Mouse (Mus musculus) megakaryocyte, embryonic 14.5 days (primary cell): Measurements from ENCODE around the gene Fbxl12. TPM values are rescaled to one million over a fixed set of nuclear protein-coding genes. Genes with fewer than 3 reads are reported as not detected.
"Not testable (repeated sequence)": the region's sequence is repeated elsewhere in the genome, so short reads cannot be mapped to it uniquely, and the experiment has no call there.

ENCODE experiments used
- H3K27me3 ChIP-seq: replicated peaks from 2 replicates; pipeline ENCODE3; 2012; ENCODE audit warnings: inconsistent platforms
- H3K36me3 ChIP-seq: replicated peaks from 2 replicates; pipeline ENCODE3; 2012; ENCODE audit warnings: low read length, inconsistent platforms, mixed read lengths
- H3K4me1 ChIP-seq: 2 replicates; pipeline ENCODE4 v1.6.1; 2012; ENCODE audit warnings: inconsistent platforms
- H3K4me3 ChIP-seq: replicated peaks from 2 replicates; pipeline ENCODE3; 2012; ENCODE audit warnings: moderate library complexity, mild to moderate bottlenecking, inconsistent platforms
- H3K9me3 ChIP-seq: 2 replicates; pipeline ENCODE4 v1.6.1; 2012; ENCODE audit warnings: inconsistent platforms
- FLI1 ChIP-seq: IDR thresholded peaks from 2 replicates; pipeline ENCODE4 v1.6.1; 2012; ENCODE audit warnings: low read length, inconsistent platforms, mixed read lengths
- GATA1 ChIP-seq: IDR thresholded peaks from 3 replicates; pipeline ENCODE4 v1.6.1; 2012; ENCODE audit warnings: mixed read lengths, low read length, inconsistent platforms, borderline replicate concordance
- polyA plus RNA-seq: library from polyadenylated mRNA; stranded (reverse); fragments of >175 nt; gene quantifications from 2 replicates; pipeline ENCODE4 v1.2.3, GENCODE M21; 2012; ENCODE audit warnings: low replicate concordance; ENCODE audit not compliant: insufficient read depth

Gene Fbxl12
- 20.8 and 31.8 TPM in 2 replicates for polyA plus RNA-seq

DNA sequence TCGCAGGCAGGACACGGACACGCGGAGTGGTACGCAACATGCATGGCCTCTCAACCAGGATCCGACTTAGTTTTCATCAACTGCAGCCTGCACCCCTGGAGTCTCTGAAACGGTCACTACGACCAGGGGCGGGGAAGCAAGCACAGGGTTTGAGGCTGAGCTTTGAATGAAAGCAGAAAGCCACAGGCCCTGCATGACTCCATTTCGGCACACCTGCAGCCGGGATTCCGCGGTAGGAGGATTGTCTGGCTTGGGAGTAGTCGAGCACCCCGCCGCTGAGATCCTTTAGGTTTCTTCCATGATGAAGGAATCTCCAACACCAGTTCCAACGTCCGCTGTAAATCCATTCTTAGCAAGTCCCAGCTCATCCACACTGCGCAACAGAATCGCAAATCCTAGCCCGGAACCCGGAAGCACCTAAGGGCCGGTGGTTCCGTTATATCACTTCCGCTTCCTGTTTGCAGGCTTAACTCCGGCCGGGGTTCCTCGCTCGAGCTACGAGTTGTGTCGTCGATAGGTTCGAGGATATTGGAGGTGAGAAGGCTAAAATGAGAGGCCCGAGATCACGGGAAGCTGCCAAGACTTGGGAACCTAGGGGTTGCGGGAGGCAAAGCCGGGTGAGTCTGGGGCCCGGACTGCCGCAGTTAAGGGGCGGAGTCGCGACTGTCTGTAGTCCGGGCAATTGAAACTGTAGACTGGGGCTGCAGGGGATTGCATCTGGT lies at the start of gene Fbxl12:
Gene Fbxl12 (minus strand): TSS at position 408 of the 722 bp plus-strand sequence.
- Histone ChIP-seq H3K27me3 (no peaks in the 10 kb centered on the region), H3K4me1 (peaks cover 35% of the 10 kb centered on the region), H3K36me3 (peaks cover 50% of the 10 kb centered on the region), H3K4me3 (peak within 1 kb of the TSS; percentile 96), H3K9me3 (no peaks in the 10 kb centered on the region)
- TF ChIP-seq FLI1 (no peak), GATA1 (no peak)

DNA sequence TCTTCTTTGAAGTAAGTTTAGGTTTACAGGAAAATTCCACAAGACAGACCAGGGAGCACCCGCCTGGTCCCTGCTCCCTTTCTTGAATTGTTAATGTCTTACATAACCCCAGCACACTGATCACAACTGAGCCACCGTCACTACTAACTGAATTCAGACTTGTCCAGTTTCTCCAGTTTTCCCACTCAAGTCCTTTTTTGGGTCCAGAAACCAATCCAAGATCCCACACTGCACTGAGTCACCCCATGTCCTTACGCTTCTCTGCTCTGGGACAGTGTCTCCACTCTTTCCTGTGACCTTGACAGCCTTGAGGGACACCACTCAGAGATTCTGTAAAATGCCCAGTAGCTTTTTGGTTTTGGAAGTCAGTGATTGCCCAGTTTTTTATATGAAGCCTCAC lies 48.3 kb upstream of the Fbxl12 start:
- H3K4me1 ChIP-seq, result peaks cover 4% of the 10 kb centered on the region; the same call in 1 of the 2 replicates
- TF ChIP-seq FLI1 (no peak), GATA1 (no peak)

DNA sequence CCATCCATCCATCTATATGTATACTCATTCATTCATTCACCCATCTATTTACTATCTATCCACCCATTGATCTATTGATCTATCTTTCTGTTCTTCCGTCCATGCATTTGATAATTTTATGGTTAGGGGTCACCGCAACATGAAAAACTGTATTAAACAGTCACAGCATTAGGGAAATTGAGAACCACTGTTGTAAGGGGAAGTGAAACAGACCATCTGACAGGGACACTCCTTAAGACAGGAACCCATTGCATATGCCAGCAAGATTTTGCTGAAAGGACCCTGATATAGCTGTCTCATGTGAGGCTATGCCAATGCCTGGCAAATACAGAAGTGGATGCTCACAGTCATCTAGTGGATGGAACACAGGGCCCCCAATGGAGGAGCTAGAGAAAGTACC lies 45.9 kb upstream of the Fbxl12 start:
- not testable (repeated sequence) for H3K9me3 ChIP-seq, H3K36me3 ChIP-seq, H3K4me3 ChIP-seq, H3K4me1 ChIP-seq
- peaks cover 44% of the 10 kb centered on the region for H3K27me3 ChIP-seq

More for the DNA sequence above, 48.3 kb upstream of the Fbxl12 start:
- Histone ChIP-seq H3K27me3 (peaks cover 65% of the 10 kb centered on the region), H3K9me3 (peaks cover 30% of the 10 kb centered on the region), H3K4me3 (no peak overlapping the region), H3K36me3 (no peaks in the 10 kb centered on the region)

DNA sequence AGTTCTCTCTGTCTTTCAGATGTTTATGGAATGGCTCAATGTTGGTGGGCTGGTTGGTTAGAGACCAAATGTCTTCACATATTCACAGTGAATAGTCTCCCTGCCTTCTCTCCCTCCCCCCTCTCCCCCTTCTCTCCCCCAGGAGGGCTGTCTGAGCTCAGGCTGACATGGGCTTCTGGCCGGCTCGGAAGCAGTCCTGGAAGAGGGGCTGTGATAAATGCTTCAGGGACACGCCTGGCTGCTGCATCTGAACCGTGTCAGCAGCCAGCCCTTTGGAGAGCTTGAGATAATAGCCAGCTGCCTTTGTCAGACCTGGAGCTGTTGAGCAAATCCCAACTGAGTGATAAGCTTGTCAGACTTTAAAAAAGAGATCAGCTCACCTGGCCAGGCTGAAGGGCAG lies 45.3 kb upstream of the Fbxl12 start:
- TF ChIP-seq FLI1, result no peak
- TF ChIP-seq GATA1, result no peak
- H3K9me3 ChIP-seq, result peaks cover 4% of the 10 kb centered on the region; the same call in 1 of the 2 replicates
- H3K4me3 ChIP-seq, result no peak overlapping the region
- no peaks in the 10 kb centered on the region for H3K36me3 ChIP-seq
- peaks cover 39% of the 10 kb centered on the region for H3K27me3 ChIP-seq
- peaks cover 2% of the 10 kb centered on the region; the same call in 1 of the 2 replicates for H3K4me1 ChIP-seq

DNA sequence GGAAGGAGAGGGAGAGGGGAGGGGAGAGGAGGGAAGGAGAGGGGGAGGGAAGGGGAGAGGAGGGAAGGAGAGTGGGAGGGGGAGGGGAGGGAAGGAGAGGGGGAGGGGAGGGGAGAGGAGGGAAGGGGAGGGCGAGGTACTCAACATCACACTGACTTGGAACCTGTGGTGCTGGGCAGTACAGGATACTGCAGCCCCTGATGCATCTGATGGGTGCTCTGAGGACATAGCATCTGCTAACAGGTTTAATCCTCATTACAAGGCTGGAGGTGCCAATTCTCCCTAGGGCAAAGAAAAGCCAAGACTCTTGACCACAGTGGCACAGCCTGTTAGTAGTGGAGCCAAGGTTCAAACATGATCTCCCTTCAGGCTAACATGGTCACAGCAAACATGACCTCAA lies 44.8 kb upstream of the Fbxl12 start:
- H3K4me1 ChIP-seq, result no peaks in the 10 kb centered on the region

DNA sequence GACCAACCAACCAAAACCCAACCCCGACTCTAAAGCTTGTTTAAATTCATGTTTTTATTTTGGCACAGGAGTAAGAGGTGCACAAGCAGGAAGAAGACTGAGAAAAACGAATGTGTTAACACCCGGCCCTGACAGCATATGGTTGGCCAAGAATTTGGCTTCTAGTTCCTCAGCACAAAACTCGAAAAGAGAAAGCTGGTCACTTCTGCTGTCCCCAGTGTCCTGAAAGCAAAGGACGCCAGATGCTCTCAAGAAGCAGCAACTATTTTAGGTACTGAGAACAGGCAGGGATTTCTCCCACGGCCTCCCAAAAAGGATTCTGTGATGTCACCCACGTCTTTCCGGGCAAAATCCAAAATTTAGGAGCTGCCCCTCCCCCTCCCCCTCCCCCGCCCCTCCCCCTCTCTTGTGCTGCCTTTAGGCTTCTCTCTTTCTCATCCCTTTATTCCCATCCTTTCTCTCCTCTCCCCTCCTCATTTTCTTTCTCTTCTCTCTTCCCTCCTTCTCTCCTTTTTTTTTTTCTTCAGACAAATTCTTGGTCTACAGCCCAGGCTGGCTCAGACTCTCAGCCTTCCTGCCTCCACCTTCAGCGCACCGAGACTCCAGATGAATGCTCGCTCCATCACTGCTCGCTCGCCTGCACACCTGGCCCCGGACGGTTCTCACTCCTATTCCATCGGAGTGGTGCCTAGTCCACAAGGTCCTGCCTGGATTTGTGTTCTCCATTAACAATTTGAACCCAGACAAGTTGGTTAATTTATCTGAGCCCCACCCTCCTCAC lies 40.7 kb upstream of the Fbxl12 start:
- Histone ChIP-seq H3K36me3 (no peaks in the 10 kb centered on the region), H3K9me3 (peaks cover 6% of the 10 kb centered on the region; the same call in 1 of the 2 replicates), H3K27me3 (peaks cover 15% of the 10 kb centered on the region), H3K4me3 (no peak overlapping the region), H3K4me1 (no peaks in the 10 kb centered on the region)
- TF ChIP-seq GATA1, result no peak
- TF ChIP-seq FLI1, result no peak

More for the DNA sequence above, 44.8 kb upstream of the Fbxl12 start:
- Histone ChIP-seq H3K4me3 (no peak overlapping the region), H3K36me3 (no peaks in the 10 kb centered on the region), H3K27me3 (peaks cover 34% of the 10 kb centered on the region), H3K9me3 (0 out of 2 replicates have a peak, but pooled peaks cover 1% of the 10 kb centered on the region)
- TF ChIP-seq GATA1 (no peak), FLI1 (no peak)

DNA sequence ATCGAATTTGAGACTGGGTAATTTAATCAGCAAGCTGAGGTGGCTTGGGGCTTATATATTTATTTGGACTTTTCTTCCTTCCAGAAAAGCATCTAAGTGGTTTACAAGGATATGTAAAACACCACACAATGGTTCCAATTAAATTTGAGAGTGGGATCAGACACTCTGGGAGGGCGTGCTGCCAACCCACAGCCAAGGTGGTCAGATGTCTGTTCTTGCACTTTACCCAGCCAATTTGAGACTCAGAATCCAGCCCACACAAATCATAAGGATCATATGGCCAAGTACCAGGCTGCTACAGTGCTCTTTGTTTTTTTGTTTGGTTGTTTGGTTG lies 37.8 kb upstream of the Fbxl12 start:
- H3K36me3 ChIP-seq, result no peaks in the 10 kb centered on the region
- no peak overlapping the region for H3K4me3 ChIP-seq
- peaks cover 15% of the 10 kb centered on the region for H3K4me1 ChIP-seq
- peaks cover 5% of the 10 kb centered on the region for H3K27me3 ChIP-seq
- peaks cover 6% of the 10 kb centered on the region; the same call in 1 of the 2 replicates for H3K9me3 ChIP-seq
- TF ChIP-seq GATA1 (no peak), FLI1 (no peak)

DNA sequence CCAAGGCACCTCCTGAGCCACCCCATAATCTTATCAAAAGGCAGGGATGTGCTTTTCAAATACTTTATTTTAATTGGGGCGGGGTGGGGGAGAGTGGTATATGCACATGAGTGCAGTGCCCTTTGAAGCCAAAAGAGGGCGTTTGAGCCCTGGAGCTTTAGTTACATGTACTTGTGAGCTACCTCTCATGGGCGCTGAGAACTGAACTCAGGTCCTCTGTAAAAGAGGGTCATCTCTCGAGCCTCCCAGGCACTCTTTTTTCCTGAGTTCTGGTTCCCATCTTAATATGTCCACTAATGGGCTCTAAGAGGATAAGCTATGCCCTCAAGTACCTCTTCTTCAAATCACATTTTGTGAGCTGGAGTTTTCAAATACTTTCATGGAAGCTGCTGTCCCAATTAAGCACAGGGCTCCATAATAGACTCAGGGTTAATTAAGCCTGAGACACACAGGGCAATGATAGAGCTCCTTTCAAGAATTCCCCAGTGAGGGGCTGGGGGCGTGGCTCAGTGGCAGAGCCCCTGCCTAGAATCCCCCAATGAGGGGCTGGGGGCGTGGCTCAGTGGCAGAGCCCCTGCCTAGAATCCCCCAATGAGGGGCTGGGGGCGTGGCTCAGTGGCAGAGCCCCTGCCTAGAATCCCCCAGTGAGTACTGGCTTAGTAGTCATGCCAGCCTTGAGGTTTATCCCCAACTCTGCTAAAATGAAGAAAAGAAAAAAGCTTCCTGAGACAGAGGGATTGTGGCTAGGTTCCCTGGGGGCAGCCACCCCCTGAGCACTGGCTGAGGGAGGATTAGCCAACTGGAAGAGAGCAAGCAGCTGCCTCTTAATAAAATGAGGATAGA lies 37.2 kb upstream of the Fbxl12 start:
- peaks cover 15% of the 10 kb centered on the region for H3K4me1 ChIP-seq
- H3K27me3 ChIP-seq, result peaks cover 11% of the 10 kb centered on the region
- peaks cover 6% of the 10 kb centered on the region; the same call in 1 of the 2 replicates for H3K9me3 ChIP-seq
- TF ChIP-seq FLI1 (no peak), GATA1 (no peak)
- no peak overlapping the region for H3K4me3 ChIP-seq
- no peaks in the 10 kb centered on the region for H3K36me3 ChIP-seq

DNA sequence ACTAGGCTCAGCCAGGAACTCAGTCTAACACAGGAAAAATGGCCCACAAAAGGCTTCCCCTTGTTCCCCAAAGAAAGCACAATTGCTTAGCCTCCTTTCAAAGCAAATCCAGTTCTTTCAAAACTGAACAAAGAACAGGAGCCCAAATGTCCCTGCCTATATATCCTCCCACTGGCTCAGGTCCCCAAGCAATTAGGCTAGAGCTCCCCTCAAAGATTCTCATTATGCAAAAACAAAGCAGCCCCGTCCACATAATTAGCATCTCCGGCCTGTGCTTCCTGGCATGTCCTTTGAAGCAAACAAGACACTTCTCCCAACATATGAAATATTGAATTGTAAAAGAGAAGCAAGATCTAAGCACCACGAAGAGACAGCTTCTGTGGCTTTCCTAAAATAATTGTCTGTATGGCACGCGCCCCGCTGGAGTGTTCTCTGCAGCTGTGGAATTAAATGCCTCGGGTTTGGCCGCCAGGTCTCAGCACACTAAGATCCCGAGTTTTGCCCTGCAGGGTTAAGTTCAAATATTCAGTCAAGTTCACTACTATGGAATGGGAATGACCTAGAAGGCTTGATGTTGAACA lies 35.9 kb upstream of the Fbxl12 start:
- TF ChIP-seq GATA1, result no peak
- TF ChIP-seq FLI1, result no peak
- Histone ChIP-seq H3K9me3 (peaks cover 6% of the 10 kb centered on the region; the same call in 1 of the 2 replicates), H3K4me3 (no peak overlapping the region), H3K27me3 (peaks cover 18% of the 10 kb centered on the region), H3K36me3 (no peaks in the 10 kb centered on the region), H3K4me1 (peaks cover 18% of the 10 kb centered on the region)
